Mouse (Mus musculus) cerebellum, adult 8-10 months (tissue): ENCODE results near the gene Susd1.

Experiments used
- DNase-seq: peaks from one replicate; pipeline ENCODE4 v3.0.0; 2022

The Susd1 gene

GRCm38 (mm10) chr4:59379876-59380275, 58.6 kb downstream of the Susd1 start:
- no peak for DNase-seq

GRCm38 (mm10) chr4:59378631-59379030, 59.8 kb downstream of the Susd1 start:
- DNase-seq, result no peak

GRCm38 (mm10) chr4:59374271-59374938, 64.0 kb downstream of the Susd1 start:
- no peak for DNase-seq

GRCm38 (mm10) chr4:59372546-59373157, 65.8 kb downstream of the Susd1 start:
- DNase-seq, result no peak

GRCm38 (mm10) chr4:59371910-59372309, 66.5 kb downstream of the Susd1 start:
- DNase-seq, result no peak

- DNase-seq, result no peak
These were observed 68.5 kb downstream of the Susd1 start for GRCm38 (mm10) chr4:59369941-59370340.

- no peak for DNase-seq
These were observed 70.3 kb downstream of the Susd1 start for GRCm38 (mm10) chr4:59368118-59368517.

- no peak for DNase-seq
These were observed 72.2 kb downstream of the Susd1 start for GRCm38 (mm10) chr4:59366206-59366605.

GRCm38 (mm10) chr4:59365571-59365970, 72.9 kb downstream of the Susd1 start:
- no peak for DNase-seq

- no peak for DNase-seq
These were observed 73.9 kb downstream of the Susd1 start for GRCm38 (mm10) chr4:59364229-59365173.

GRCm38 (mm10) chr4:59363041-59363440, 75.4 kb downstream of the Susd1 start:
- DNase-seq, result no peak

GRCm38 (mm10) chr4:59360704-59361103, 77.7 kb downstream of the Susd1 start:
- DNase-seq, result peak; percentile 74

- no peak for DNase-seq
These were observed 78.5 kb downstream of the Susd1 start for GRCm38 (mm10) chr4:59359921-59360320.

- no peak for DNase-seq
These were observed 79.5 kb downstream of the Susd1 start for GRCm38 (mm10) chr4:59358960-59359359.

- no peak for DNase-seq
These were observed 83.0 kb downstream of the Susd1 start for GRCm38 (mm10) chr4:59355421-59355820.

- DNase-seq, result no peak
These were observed 83.8 kb downstream of the Susd1 start for GRCm38 (mm10) chr4:59354666-59355065.

- DNase-seq, result no peak
These were observed 86.5 kb downstream of the Susd1 start for GRCm38 (mm10) chr4:59351938-59352337.

- no peak for DNase-seq
These were observed 88.1 kb downstream of the Susd1 start for GRCm38 (mm10) chr4:59350354-59350753.

- no peak for DNase-seq
These were observed 88.8 kb downstream of the Susd1 start for GRCm38 (mm10) chr4:59349425-59350185.

GRCm38 (mm10) chr4:59340714-59341113, 97.7 kb downstream of the Susd1 start:
- DNase-seq, result peak; percentile 77

- no peak for DNase-seq
These were observed 98.4 kb downstream of the Susd1 start for GRCm38 (mm10) chr4:59340046-59340445.

- DNase-seq, result no peak
These were observed 99.4 kb downstream of the Susd1 start for GRCm38 (mm10) chr4:59338896-59339535.
